Mouse (Mus musculus) CH12.LX (cell line): Measurements from ENCODE around the gene Crabp1.

Experiments used
- CHD2 ChIP-seq: IDR thresholded peaks from 2 replicates; pipeline ENCODE4 v1.6.1; 2011; ENCODE audit warnings: low read length, improper control_type of control experiment
- CTCF ChIP-seq, 2 experiments: IDR thresholded peaks in 1 of 2; conservative IDR thresholded peaks in 1 of 2; 2 replicates each; pipeline ENCODE4 v1.5.1; 2011 to 2012; ENCODE audit warnings: low read depth in 2 of 2, low read length in 2 of 2, improper control_type of control experiment in 1 of 2, inconsistent platforms in 1 of 2, mild to moderate bottlenecking in 1 of 2, moderate library complexity in 1 of 2
- EP300 ChIP-seq: IDR thresholded peaks from 2 replicates; pipeline ENCODE4 v1.6.1; 2011; ENCODE audit warnings: low read length, improper control_type of control experiment
- HCFC1 ChIP-seq: IDR thresholded peaks from 2 replicates; pipeline ENCODE4 v1.6.1; 2012; ENCODE audit warnings: low read depth, mild to moderate bottlenecking, inconsistent platforms, low read length, improper control_type of control experiment
- MAFK ChIP-seq: IDR thresholded peaks from 2 replicates; pipeline ENCODE4 v1.6.1; 2011; ENCODE audit warnings: low read length, improper control_type of control experiment; ENCODE audit not compliant: insufficient replicate concordance
- NELFE ChIP-seq: IDR thresholded peaks from 2 replicates; pipeline ENCODE4 v1.6.1; 2011; ENCODE audit warnings: low read depth, low read length, improper control_type of control experiment
- NRF1 ChIP-seq: IDR thresholded peaks from 2 replicates; pipeline ENCODE4 v1.6.1; 2014; ENCODE audit warnings: low read depth, mild to moderate bottlenecking, inconsistent platforms, low read length, improper control_type of control experiment, moderate library complexity
- POLR2A ChIP-seq: IDR thresholded peaks from 2 replicates; pipeline ENCODE4 v1.6.1; 2011; ENCODE audit warnings: low read depth, mild to moderate bottlenecking, improper control_type of control experiment, low read length
- SMC3 ChIP-seq: IDR thresholded peaks from 2 replicates; pipeline ENCODE4 v1.6.1; 2011; ENCODE audit warnings: low read depth, low read length, improper control_type of control experiment
- UBTF ChIP-seq: IDR thresholded peaks from 2 replicates; pipeline ENCODE4 v1.6.1; 2012; ENCODE audit warnings: low read depth, mild to moderate bottlenecking, inconsistent platforms, low read length, improper control_type of control experiment, moderate library complexity
- USF2 ChIP-seq: conservative IDR thresholded peaks from 2 replicates; pipeline ENCODE4 v1.6.1; 2011; ENCODE audit warnings: low read depth, low read length, improper control_type of control experiment

GRCm38 (mm10) chr9:54821442-54822100 is 57.0 kb downstream of the Crabp1 start:
- no peak for TF ChIP-seq EP300
- peak; percentile 52 to 95 for TF ChIP-seq CTCF (conservative IDR thresholded peaks at IDR 0.05 in 1 of 2, IDR thresholded peaks at IDR 0.05 in 1 of 2; ENCODE audit: low read depth in 2 of 2, low read length in 2 of 2)
- peak; percentile 50; the same call in 1 of the 2 replicates for TF ChIP-seq NELFE
- no peak for TF ChIP-seq POLR2A
- TF ChIP-seq CHD2 = no peak
- peak; percentile 92 for TF ChIP-seq SMC3
- TF ChIP-seq UBTF = no peak
- no peak for TF ChIP-seq USF2
- TF ChIP-seq MAFK = no peak
- no peak for TF ChIP-seq NRF1
- TF ChIP-seq HCFC1 = no peak
